Mouse (Mus musculus) heart, adult 2 months (tissue): ENCODE measurements around the gene Pkib. TPM values are rescaled to one million over a fixed set of nuclear protein-coding genes. Genes with fewer than 3 reads are reported as not detected.

Source experiments
- DNase-seq, 2 experiments: peaks; one replicate each; pipeline ENCODE4 v3.0.0; 2021
- H3K27ac ChIP-seq: fragments of 200-600 bp; 2 replicates; pipeline ENCODE4 v1.8.1; 2022
- H3K27me3 ChIP-seq: fragments of 200-500 bp; 2 replicates; pipeline ENCODE4 v1.6.1; 2012; ENCODE audit warnings: mild to moderate bottlenecking, low read length, inconsistent platforms, mixed read lengths; ENCODE audit not compliant: control insufficient read depth, insufficient read depth
- H3K36me3 ChIP-seq: fragments of 200-500 bp; 2 replicates; pipeline ENCODE4 v1.6.1; 2012; ENCODE audit warnings: low read length, inconsistent platforms; ENCODE audit not compliant: control insufficient read depth, insufficient read depth
- H3K4me1 ChIP-seq: fragments of 200-500 bp; 2 replicates; pipeline ENCODE4 v1.6.1; 2011; ENCODE audit warnings: low read length; ENCODE audit not compliant: control insufficient read depth, insufficient read depth
- H3K4me3 ChIP-seq: fragments of 200-600 bp; 2 replicates; pipeline ENCODE4 v1.8.1; 2022
- H3K79me2 ChIP-seq: fragments of 200-500 bp; replicated peaks from 2 replicates; pipeline ENCODE4 v1.6.1; 2012; ENCODE audit warnings: mild to moderate bottlenecking, inconsistent platforms, low read length, moderate library complexity, mixed read lengths; ENCODE audit not compliant: control insufficient read depth, insufficient read depth
- H3K9ac ChIP-seq: fragments of 200-500 bp; 2 replicates; pipeline ENCODE4 v1.6.1; 2012; ENCODE audit warnings: low read depth, mild to moderate bottlenecking, control low read depth, inconsistent platforms, low read length, mixed read lengths
- CTCF ChIP-seq: fragments of 200-600 bp; IDR thresholded peaks from 2 replicates; pipeline ENCODE4 v1.8.1; 2022; ENCODE audit warnings: antibody characterized with exemption, mild to moderate bottlenecking, moderate library complexity
- EP300 ChIP-seq: fragments of 200-500 bp; IDR thresholded peaks from 2 replicates; pipeline ENCODE4 v1.6.1; 2011; ENCODE audit warnings: low read depth, low read length, control low read depth; ENCODE audit not compliant: insufficient read depth
- POLR2A ChIP-seq: fragments of 200-500 bp; IDR thresholded peaks from 2 replicates; pipeline ENCODE4 v1.6.1; 2011; ENCODE audit warnings: mild to moderate bottlenecking, low read depth, low read length, control low read depth; ENCODE audit not compliant: insufficient read depth
- WGBS: fragments of 180-500 bp; shearing (Covaris S2); methylation state at CpG from one replicate; pipeline ENCODE4 v1.1.7; 2018; 5-methylcytosine and 5-hydroxymethylcytosine counted together
- intact Hi-C: fragments of 180-260 bp; cut with DNase I; formaldehyde crosslinking; loops from one replicate; pipeline ENCODE4 v1.15.1; 2025
- long read RNA-seq: library from polyadenylated mRNA; stranded (forward); transcript quantifications from one replicate; pipeline ENCODE4 v2.0.0, GENCODE M21; 2021
- polyA plus RNA-seq: library from polyadenylated mRNA; depleted of rRNA; stranded (reverse); fragments of >200 nt; gene quantifications from 2 replicates; pipeline ENCODE4 v1.2.3, GENCODE M21; 2012; rRNA removed
- total RNA-seq, 2 experiments: library from RNA; stranded (reverse); gene quantifications; 2 replicates each; pipeline ENCODE4 v1.2.3; 2021

Pkib gene
- total RNA-seq (1 to 10 TPM in 1 of 2 experiments, under 1 TPM in 1; 0.39 to 1.6 TPM), polyA plus RNA-seq (0.47 and 1.3 TPM in 2 replicates)
- long read RNA-seq, partial matches to known transcripts, result 2 of 2 reads
- long read RNA-seq, other reads (novel, unspliced or antisense), result 0 of 2 reads

GRCm38 (mm10) chr10:57631896-57632867 is at the start of gene Pkib:
Gene Pkib, plus strand, starts transcription at chr10:57631981.
- Histone ChIP-seq H3K79me2 (no peaks in the 10 kb centered on the region), H3K36me3 (no peaks in the 10 kb centered on the region), H3K4me1 (no peaks in the 10 kb centered on the region), H3K27me3 (no peaks in the 10 kb centered on the region), H3K27ac (no peak within 1 kb of the TSS), H3K4me3 (no peak within 1 kb of the TSS), H3K9ac (no peak within 1 kb of the TSS)
- TF ChIP-seq CTCF (0 out of 2 replicates have a peak, but pooled peaks have one; percentile 3), POLR2A (no peak), EP300 (no peak)
- WGBS, result 3% methylated on average over 41 of the region's 41 CpGs
- intact Hi-C loops, result loop anchor here (5.0 kb wide), 1 partner anchor 40 kb away; no protein-coding TSS in a partner anchor
- peak; percentile 37 to 68 for DNase-seq

DNA sequence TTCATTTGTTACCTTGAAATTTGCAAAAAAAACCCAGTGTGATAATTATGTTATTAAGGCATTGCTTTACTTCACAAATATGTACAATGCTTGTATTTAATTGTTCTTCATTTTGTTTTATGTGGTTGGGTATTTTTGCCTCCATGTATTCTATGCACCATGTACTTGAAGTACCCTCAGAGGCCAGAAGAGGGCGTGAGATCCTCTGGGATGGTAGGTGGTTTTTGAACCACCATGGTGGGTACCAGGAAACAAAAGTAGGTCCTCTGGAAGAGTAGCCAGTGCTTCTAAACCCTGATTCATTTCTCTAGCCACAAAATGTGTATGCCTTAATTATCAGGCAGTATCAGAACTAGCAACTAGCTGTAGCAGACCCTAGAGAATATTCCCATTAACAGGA is 47.9 kb upstream of the Pkib start:
- intact Hi-C loops, result no loop called here
- Histone ChIP-seq H3K27me3 (no peaks in the 10 kb centered on the region), H3K79me2 (no peaks in the 10 kb centered on the region), H3K36me3 (no peaks in the 10 kb centered on the region), H3K4me1 (no peaks in the 10 kb centered on the region), H3K27ac (no peak overlapping the region), H3K4me3 (no peak overlapping the region), H3K9ac (no peak overlapping the region)
- WGBS, result 45% methylated on average over 1 of the region's 1 CpGs
- TF ChIP-seq POLR2A (no peak), CTCF (0 out of 2 replicates have a peak, but pooled peaks have one; percentile 10)
- no peak for DNase-seq

DNA sequence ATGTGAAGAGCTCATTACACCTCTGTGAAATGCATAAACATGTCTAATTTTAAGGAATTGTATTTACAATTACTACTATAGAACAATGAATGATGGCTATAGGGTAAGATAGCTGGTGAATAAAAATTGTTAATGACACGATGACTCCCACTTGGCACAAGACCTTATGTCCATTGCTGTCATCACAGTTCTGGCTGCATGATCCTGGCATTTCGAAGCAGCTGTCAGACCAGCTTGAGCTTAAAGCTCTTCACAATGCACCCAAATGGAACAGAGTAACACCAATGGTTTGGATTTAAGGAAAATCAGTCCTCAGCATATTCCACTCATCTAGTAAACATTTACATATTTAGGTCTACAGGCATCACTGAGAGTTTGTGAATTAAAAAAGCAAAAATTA is 37.5 kb upstream of the Pkib start:
- Histone ChIP-seq H3K36me3 (no peaks in the 10 kb centered on the region), H3K27me3 (no peaks in the 10 kb centered on the region), H3K27ac (no peak overlapping the region), H3K79me2 (no peaks in the 10 kb centered on the region), H3K4me1 (no peaks in the 10 kb centered on the region), H3K4me3 (no peak overlapping the region), H3K9ac (no peak overlapping the region)
- DNase-seq, result no peak
- WGBS, result 67% methylated on average over 2 of the region's 2 CpGs
- intact Hi-C loops, result loop anchor here (5.0 kb wide), 1 partner anchor 38 kb away; the partner anchor contains the start of gene Pkib
- TF ChIP-seq EP300, result no peak

DNA sequence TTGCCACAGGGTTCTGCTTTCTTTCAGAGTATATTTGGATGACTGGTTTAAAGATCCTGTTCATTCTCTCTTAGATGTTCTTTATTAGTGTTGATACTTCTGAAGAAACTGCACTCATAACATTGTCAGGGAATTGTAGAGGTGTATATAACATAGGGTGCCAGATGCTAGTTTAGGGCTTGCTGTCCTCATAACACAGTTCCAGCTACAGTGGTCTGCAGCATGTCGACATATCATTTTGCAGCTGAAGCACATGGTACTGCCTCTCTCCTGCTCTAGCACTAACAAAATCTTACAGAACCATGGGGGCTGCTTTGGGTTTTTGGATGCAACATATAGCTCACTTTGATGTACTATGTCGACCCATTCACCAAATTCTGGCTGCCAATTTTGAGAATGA is 34.6 kb upstream of the Pkib start:
- TF ChIP-seq EP300 (no peak), CTCF (no peak), POLR2A (no peak)
- Histone ChIP-seq H3K36me3 (no peaks in the 10 kb centered on the region), H3K4me1 (no peaks in the 10 kb centered on the region), H3K9ac (no peak overlapping the region), H3K79me2 (no peaks in the 10 kb centered on the region), H3K27me3 (no peaks in the 10 kb centered on the region), H3K27ac (no peak overlapping the region), H3K4me3 (no peak overlapping the region)
- DNase-seq, result no peak
- intact Hi-C loops, result no loop called here
- WGBS, result 63% methylated on average over 2 of the region's 2 CpGs

- no peak overlapping the region for H3K4me3 ChIP-seq
- intact Hi-C loops, result no loop called here
- no peak for TF ChIP-seq CTCF
- no peak for TF ChIP-seq EP300
- TF ChIP-seq POLR2A, result no peak
- H3K4me1 ChIP-seq, result no peaks in the 10 kb centered on the region
- WGBS, result 87% methylated on average over 4 of the region's 4 CpGs
- no peaks in the 10 kb centered on the region for H3K79me2 ChIP-seq
- H3K27ac ChIP-seq, result no peak overlapping the region
- H3K36me3 ChIP-seq, result no peaks in the 10 kb centered on the region
- no peak for DNase-seq
- no peaks in the 10 kb centered on the region for H3K27me3 ChIP-seq
- no peak overlapping the region for H3K9ac ChIP-seq
Measured at GRCm38 (mm10) chr10:57602951-57603350, 28.8 kb upstream of the Pkib start.

GRCm38 (mm10) chr10:57623311-57623710 is 8.5 kb upstream of the Pkib start:
- H3K9ac ChIP-seq, result no peak overlapping the region
- 72% methylated on average over 10 of the region's 10 CpGs for WGBS

More at GRCm38 (mm10) chr10:57623311-57623710, 8.5 kb upstream of the Pkib start:
- DNase-seq, result no peak
- H3K36me3 ChIP-seq, result no peaks in the 10 kb centered on the region
- H3K79me2 ChIP-seq, result no peaks in the 10 kb centered on the region
- intact Hi-C loops, result no loop called here
- no peak overlapping the region for H3K27ac ChIP-seq
- H3K4me1 ChIP-seq, result no peaks in the 10 kb centered on the region
- no peak overlapping the region for H3K4me3 ChIP-seq
- TF ChIP-seq EP300, result no peak
- TF ChIP-seq CTCF, result no peak
- TF ChIP-seq POLR2A, result no peak
- H3K27me3 ChIP-seq, result no peaks in the 10 kb centered on the region
